9 mouse cellular contexts compared by ENCODE assay signal in genomic region chr11:76889339-76890164, GRCm38 (mm10). TPM values are rescaled to one million over a fixed set of nuclear protein-coding genes. Genes with fewer than 3 reads are reported as not detected.
DNase-seq lines count a peak whose midpoint lies in the region; ATAC-seq and TF ChIP-seq lines count a peak whose summit lies in the region.
"Had no signal": no experiment of that assay in that cellular context is flagged by ENCODE, and none has a peak within 500 bp of the region (broad histone marks: within the 10 kb centered on the region; RNA-seq: fewer than 3 reads in every experiment).

No protein-coding gene starts in this region.

- no peak overlapping the region for H3K4me3 ChIP-seq in intestine, embryonic 15.5 days (replicated peaks)
- H3K4me3 ChIP-seq in lung, embryonic 14.5 days (ENCODE audit: low read depth, low read length) = no peak overlapping the region
- H3K4me3 ChIP-seq: limb, embryonic 15.5 days had no signal

- TF ChIP-seq CTCF in lung, embryonic 14.5 days (IDR thresholded peaks at IDR 0.05; ENCODE audit: low read depth) = no peak

- 17% methylated on average over 10 of the region's 10 CpGs for WGBS in intestine, embryonic 15.5 days
- 29% methylated on average over 10 of the region's 10 CpGs for WGBS in lung, embryonic 14.5 days

- peak; percentile 26 for DNase-seq in Muller cell, postnatal 12 days (ENCODE audit: inconsistent ontology term)
- peak; percentile 45 for DNase-seq in brain, adult 2 months (ENCODE audit: low read depth, low spot score)
- DNase-seq in lung, embryonic 14.5 days = peak; percentile 48
- DNase-seq in thymus, postnatal 0 days (ENCODE audit: low spot score) = peak; percentile 58
- DNase-seq in MN1 (ENCODE audit: low spot score) = no peak
- DNase-seq in layer of hippocampus, postnatal 10 days (ENCODE audit: low spot score in 2 of 2) = no peak

- H3K9me3 ChIP-seq in intestine, embryonic 15.5 days = no peaks in the 10 kb centered on the region
- H3K9me3 ChIP-seq in lung, embryonic 14.5 days (ENCODE audit: low read depth, low read length) = no peaks in the 10 kb centered on the region
- H3K9me3 ChIP-seq: limb, embryonic 15.5 days had no signal

- H3K27me3 ChIP-seq in intestine, embryonic 15.5 days (replicated peaks) = no peaks in the 10 kb centered on the region
- no peaks in the 10 kb centered on the region for H3K27me3 ChIP-seq in lung, embryonic 14.5 days (ENCODE audit: insufficient read depth, low read length)
- H3K27me3 ChIP-seq: limb, embryonic 15.5 days had no signal

- ATAC-seq in intestine, embryonic 15.5 days = peak; percentile 74
- no peak for ATAC-seq in lung, embryonic 14.5 days (ENCODE audit: insufficient read depth)

- H3K4me1 ChIP-seq in intestine, embryonic 15.5 days (replicated peaks) = peaks cover 21% of the 10 kb centered on the region
- peaks cover 18% of the 10 kb centered on the region for H3K4me1 ChIP-seq in lung, embryonic 14.5 days (ENCODE audit: insufficient read depth)

- H3K9ac ChIP-seq in intestine, embryonic 15.5 days = no peak overlapping the region
- 0 out of 2 replicates have a peak overlapping the region, but pooled peaks have one; percentile 6 for H3K9ac ChIP-seq in lung, embryonic 14.5 days
- H3K9ac ChIP-seq: limb, embryonic 15.5 days had no signal

- H3K36me3 ChIP-seq in intestine, embryonic 15.5 days = no peaks in the 10 kb centered on the region
- H3K36me3 ChIP-seq in lung, embryonic 14.5 days (ENCODE audit: insufficient read depth) = no peaks in the 10 kb centered on the region
- H3K36me3 ChIP-seq: limb, embryonic 15.5 days had no signal

- peak overlapping the region; percentile 34; the same call in 1 of the 2 replicates for H3K4me2 ChIP-seq in intestine, embryonic 15.5 days (replicated peaks)
- peak overlapping the region; percentile 16 for H3K4me2 ChIP-seq in lung, embryonic 14.5 days
- H3K4me2 ChIP-seq: limb, embryonic 15.5 days had no signal

- H3K27ac ChIP-seq in intestine, embryonic 15.5 days = peak overlapping the region; percentile 70; the same call in 1 of the 2 replicates
- H3K27ac ChIP-seq in lung, embryonic 14.5 days (ENCODE audit: low read depth) = peak overlapping the region; percentile 59
- H3K27ac ChIP-seq: limb, embryonic 15.5 days had no signal

RNA-seq across cellular contexts. Expression of gene Tmigd1, which starts 12.4 kb away (rescaled TPM):
- polyA plus RNA-seq in intestine, embryonic 15.5 days (2015; fragmentation: Nextera tagmentation; extraction: Ambion mirVana) = 1.6 and 2.4 TPM in 2 replicates
- 0.13 TPM in 1 of 2 replicates, not detected in the other for polyA plus RNA-seq in lung, embryonic 14.5 days (2014; fragmentation: Nextera tagmentation; extraction: Ambion mirVana)
- 1.3 and 1.8 TPM in 2 replicates for polyA plus RNA-seq in thymus, postnatal 0 days (2015; fragmentation: Nextera tagmentation; extraction: Ambion mirVana)
- total RNA-seq in layer of hippocampus, postnatal 10 days (2021) = not detected
- polyA plus RNA-seq: brain, embryonic 14.5 days had no signal

RNA-seq across cellular contexts. Expression of gene Blmh, which starts 35.1 kb away (rescaled TPM):
- polyA plus RNA-seq in intestine, embryonic 15.5 days (2015; fragmentation: Nextera tagmentation; extraction: Ambion mirVana) = 125 and 126 TPM in 2 replicates
- polyA plus RNA-seq in lung, embryonic 14.5 days (2014; fragmentation: Nextera tagmentation; extraction: Ambion mirVana) = 155 and 160 TPM in 2 replicates
- polyA plus RNA-seq in thymus, postnatal 0 days (2015; fragmentation: Nextera tagmentation; extraction: Ambion mirVana) = 106 and 114 TPM in 2 replicates
- 10 to 100 TPM; 85.0 to 91.7 TPM for total RNA-seq in layer of hippocampus, postnatal 10 days (2021)

RNA-seq across cellular contexts. Expression of gene Cpd, which starts 42.7 kb away (rescaled TPM):
- polyA plus RNA-seq in intestine, embryonic 15.5 days (2015; fragmentation: Nextera tagmentation; extraction: Ambion mirVana) = 10.1 and 11.3 TPM in 2 replicates
- 33.4 and 37.6 TPM in 2 replicates for polyA plus RNA-seq in lung, embryonic 14.5 days (2014; fragmentation: Nextera tagmentation; extraction: Ambion mirVana)
- polyA plus RNA-seq in thymus, postnatal 0 days (2015; fragmentation: Nextera tagmentation; extraction: Ambion mirVana) = 3.2 and 3.3 TPM in 2 replicates
- total RNA-seq in layer of hippocampus, postnatal 10 days (2021) = 10 to 100 TPM; 78.0 to 78.1 TPM

Comparison
In these comparisons a context has a peak if more than half of its experiments do, and no peak if none do; other contexts are left out.
1. DNase-seq: peak in Muller cell, postnatal 12 days (single experiment), brain, adult 2 months (single experiment), lung, embryonic 14.5 days (single experiment) and thymus, postnatal 0 days (single experiment); none in MN1 (single experiment) and layer of hippocampus, postnatal 10 days (0 of 2).